Mouse (Mus musculus): ENCODE measurements at regions not wholly inside any gene's neighbourhood (a gene's known extent, or its start where the extent isn't known, plus 50 kb on each side); places are given as distances from the start of the nearest gene placed in this dataset.

- TF ChIP-seq POLR2A (IDR thresholded peaks at IDR 0.05; ENCODE audit: insufficient read depth, low read depth, low read length): no peak
- TF ChIP-seq CTCF (IDR thresholded peaks at IDR 0.05; ENCODE audit: insufficient read depth, low read depth, low read length): no peak
These were observed 97.3 kb upstream of the Foxn2 start for GRCm38 (mm10) chr17:88343091-88343783.

Measured in olfactory bulb, adult 2 months (tissue).